Mouse (Mus musculus): ENCODE data around the gene Tef.

GRCm38 (mm10) chr15:81760361-81761079 is 41.7 kb upstream of the Tef start:
- no peak for TF ChIP-seq CTCF (IDR thresholded peaks at IDR 0.05; ENCODE audit: low read depth, low read length)
- TF ChIP-seq GATA1 (IDR thresholded peaks at IDR 0.05; ENCODE audit: borderline replicate concordance, low read length): no peak
- TF ChIP-seq GATA2 (IDR thresholded peaks at IDR 0.05; ENCODE audit: borderline replicate concordance, low read depth, low read length): no peak
- no peak for TF ChIP-seq TAL1 (conservative IDR thresholded peaks at IDR 0.05; ENCODE audit: low read depth, low read length)
- no peak for TF ChIP-seq POLR2AphosphoS5 (IDR thresholded peaks at IDR 0.05; ENCODE audit: insufficient replicate concordance, low read depth, low read length)
